Mouse (Mus musculus): ENCODE measurements around the gene Maf. TPM values are rescaled to one million over a fixed set of nuclear protein-coding genes. Genes with fewer than 3 reads are reported as not detected.

The Maf gene
- 9.9 and 10.6 TPM in 2 replicates for total RNA-seq (2014; rRNA removed)
- 5.0 and 6.4 TPM in 2 replicates for polyA plus RNA-seq (2012; rRNA removed)

DNA sequence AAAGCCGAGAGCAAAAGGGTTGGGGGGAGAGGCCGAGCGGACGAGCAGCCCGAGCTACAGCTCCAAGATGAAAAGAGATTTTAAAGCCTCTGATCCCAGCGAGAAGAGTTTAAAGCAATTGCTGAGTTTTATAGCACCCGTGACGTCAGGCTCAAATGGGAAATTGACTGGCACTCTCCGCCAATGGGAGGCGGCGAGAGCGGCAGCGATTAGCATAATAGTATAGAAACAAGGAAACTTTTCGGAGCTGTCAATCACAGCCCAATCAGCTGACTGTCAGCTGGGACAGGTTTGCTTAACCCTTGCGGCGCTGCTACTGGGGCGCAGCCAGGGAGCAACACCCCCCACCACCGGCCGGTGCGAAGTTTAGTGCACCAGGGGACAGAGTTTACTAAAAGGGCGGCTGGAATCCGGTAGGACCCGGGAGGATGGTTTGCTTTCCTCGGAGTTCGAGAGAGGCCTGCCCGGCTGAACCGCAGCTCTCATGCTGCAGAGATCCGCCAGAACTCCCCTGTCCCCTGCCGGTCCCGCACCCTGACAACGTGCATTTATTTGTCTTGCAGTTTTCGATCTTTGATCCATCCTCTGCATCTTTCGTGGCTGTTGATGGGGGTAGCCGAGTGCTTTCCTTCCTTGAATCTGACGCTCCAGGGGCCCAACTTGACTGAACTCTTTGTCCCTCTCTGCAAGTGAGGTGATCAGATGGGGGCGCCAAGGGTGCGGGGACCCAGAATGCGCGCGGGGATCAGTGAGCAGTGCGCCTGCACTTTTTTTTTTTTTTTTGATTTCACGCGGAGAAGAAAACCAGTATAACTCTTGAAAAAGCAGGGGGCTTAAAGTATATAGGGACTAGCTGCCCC is at the start of gene Maf:
Gene Maf (minus strand): TSS at position 64 of the 860 bp plus-strand sequence.
- H3K27me3 ChIP-seq (ENCODE audit: control insufficient read depth, insufficient read depth, low read length) = no peaks in the 10 kb centered on the region
- H3K79me2 ChIP-seq (ENCODE audit: control insufficient read depth, insufficient read depth, low read length) = peaks cover 3% of the 10 kb centered on the region; the same call in 1 of the 2 replicates
- H3K9ac ChIP-seq (ENCODE audit: low read depth, low read length) = peak within 1 kb of the TSS; percentile 85
- peak; percentile 95 for DNase-seq (ENCODE audit: extremely low read depth, low read depth, low spot score)
- peak; percentile 83 for TF ChIP-seq POLR2A (IDR thresholded peaks at IDR 0.05; ENCODE audit: extremely low read depth, insufficient read depth, low read length)
- TF ChIP-seq CTCF (IDR thresholded peaks at IDR 0.05; ENCODE audit: low read depth, low read length) = no peak
- H3K4me3 ChIP-seq (ENCODE audit: insufficient read depth, low read depth, low read length) = peak within 1 kb of the TSS; percentile 83
- H3K27ac ChIP-seq (replicated peaks; ENCODE audit: insufficient read depth, low read depth, low read length) = peak within 1 kb of the TSS; percentile 78
- WGBS = under 1% methylated on average over 43 of the region's 43 CpGs
- H3K4me1 ChIP-seq (ENCODE audit: control insufficient read depth, insufficient read depth, low read length) = no peaks in the 10 kb centered on the region
- no peaks in the 10 kb centered on the region for H3K36me3 ChIP-seq (ENCODE audit: control insufficient read depth, insufficient read depth, low read length)

DNA sequence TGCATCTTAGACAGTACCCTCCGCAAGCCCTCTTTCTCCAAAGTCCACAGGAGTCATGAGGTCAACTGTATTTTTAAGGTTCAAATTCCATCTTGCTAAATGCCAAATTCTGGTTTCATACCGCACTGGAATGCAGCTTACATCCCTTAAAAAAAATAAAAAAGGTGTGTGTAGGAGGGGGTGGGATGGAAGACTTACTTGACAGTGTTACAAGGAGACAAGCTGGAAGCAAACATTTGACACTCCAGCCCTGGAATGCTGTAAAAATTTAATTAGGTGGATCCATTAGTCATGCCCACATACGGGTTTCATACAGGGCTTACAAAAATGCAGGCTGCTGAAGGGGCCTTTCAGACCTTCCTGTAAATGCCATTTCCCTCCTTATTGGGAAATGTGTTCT is 49.4 kb upstream of the Maf start:
- WGBS = 21% methylated on average over 3 of the region's 3 CpGs
- no peaks in the 10 kb centered on the region for H3K79me2 ChIP-seq (ENCODE audit: control insufficient read depth, insufficient read depth, low read length)
- H3K36me3 ChIP-seq (ENCODE audit: control insufficient read depth, insufficient read depth, low read length) = no peaks in the 10 kb centered on the region
- H3K27me3 ChIP-seq (ENCODE audit: control insufficient read depth, insufficient read depth, low read length) = no peaks in the 10 kb centered on the region
- peak overlapping the region; percentile 75; the same call in 1 of the 2 replicates for H3K27ac ChIP-seq (replicated peaks; ENCODE audit: insufficient read depth, low read depth, low read length)
- H3K9ac ChIP-seq (ENCODE audit: low read depth, low read length) = no peak overlapping the region
- TF ChIP-seq POLR2A (IDR thresholded peaks at IDR 0.05; ENCODE audit: extremely low read depth, insufficient read depth, low read length) (no peak), CTCF (IDR thresholded peaks at IDR 0.05; ENCODE audit: low read depth, low read length) (no peak)
- peaks cover 31% of the 10 kb centered on the region for H3K4me1 ChIP-seq (ENCODE audit: control insufficient read depth, insufficient read depth, low read length)
- peak; percentile 74 for DNase-seq (ENCODE audit: extremely low read depth, low read depth, low spot score)
- H3K4me3 ChIP-seq (ENCODE audit: insufficient read depth, low read depth, low read length) = no peak overlapping the region

DNA sequence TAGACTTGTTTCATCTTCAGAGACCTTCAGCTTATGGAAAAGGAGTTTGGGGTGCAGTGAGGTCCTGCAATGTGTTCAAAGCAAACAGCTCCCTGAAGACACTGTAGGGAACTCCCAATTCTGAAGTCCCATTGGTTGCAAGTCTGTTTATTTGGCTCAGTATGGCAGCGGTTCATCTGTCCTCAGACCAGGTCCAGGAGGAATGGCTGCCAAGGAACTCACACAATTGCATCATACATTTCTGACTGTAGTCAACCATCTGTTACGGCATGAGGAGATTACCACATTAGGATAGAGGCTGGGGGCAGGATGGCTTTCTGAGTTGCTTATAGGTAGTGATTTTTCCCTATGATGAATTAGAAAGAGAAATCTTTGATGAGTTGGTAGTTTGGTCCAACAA is 48.4 kb upstream of the Maf start:
- H3K4me1 ChIP-seq (ENCODE audit: control insufficient read depth, insufficient read depth, low read length) = peaks cover 31% of the 10 kb centered on the region
- no peaks in the 10 kb centered on the region for H3K36me3 ChIP-seq (ENCODE audit: control insufficient read depth, insufficient read depth, low read length)
- 20% methylated on average over 2 of the region's 2 CpGs for WGBS
- no peaks in the 10 kb centered on the region for H3K27me3 ChIP-seq (ENCODE audit: control insufficient read depth, insufficient read depth, low read length)
- H3K9ac ChIP-seq (ENCODE audit: low read depth, low read length) = no peak overlapping the region
- peak; percentile 97 for DNase-seq (ENCODE audit: extremely low read depth, low read depth, low spot score)
- TF ChIP-seq POLR2A (IDR thresholded peaks at IDR 0.05; ENCODE audit: extremely low read depth, insufficient read depth, low read length) = no peak
- TF ChIP-seq CTCF (IDR thresholded peaks at IDR 0.05; ENCODE audit: low read depth, low read length) = no peak
- H3K27ac ChIP-seq (replicated peaks; ENCODE audit: insufficient read depth, low read depth, low read length) = peak overlapping the region; percentile 24; the same call in 1 of the 2 replicates
- no peaks in the 10 kb centered on the region for H3K79me2 ChIP-seq (ENCODE audit: control insufficient read depth, insufficient read depth, low read length)
- no peak overlapping the region for H3K4me3 ChIP-seq (ENCODE audit: insufficient read depth, low read depth, low read length)

DNA sequence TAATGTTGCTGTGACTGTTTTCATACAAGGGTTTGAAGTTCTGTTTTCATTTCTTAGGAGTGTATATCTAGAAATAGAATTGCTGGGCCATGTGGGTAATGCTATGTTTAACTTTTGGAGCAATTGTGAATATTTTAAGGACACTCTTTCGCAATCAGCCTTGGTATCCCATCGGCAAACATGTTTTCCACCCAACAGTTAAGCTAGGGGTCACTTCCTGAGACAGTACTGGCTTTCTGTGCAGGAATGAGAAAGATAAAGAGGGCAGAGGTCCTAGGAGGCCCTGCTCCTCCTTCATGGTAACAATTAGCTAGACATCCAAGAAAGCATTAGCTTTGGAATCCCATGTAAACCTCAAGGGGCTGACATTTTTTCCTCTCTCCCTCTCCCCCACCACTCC is 47.1 kb upstream of the Maf start:
- Histone ChIP-seq H3K4me3 (ENCODE audit: insufficient read depth, low read depth, low read length) (no peak overlapping the region), H3K36me3 (ENCODE audit: control insufficient read depth, insufficient read depth, low read length) (no peaks in the 10 kb centered on the region), H3K27me3 (ENCODE audit: control insufficient read depth, insufficient read depth, low read length) (no peaks in the 10 kb centered on the region), H3K9ac (ENCODE audit: low read depth, low read length) (no peak overlapping the region), H3K79me2 (ENCODE audit: control insufficient read depth, insufficient read depth, low read length) (no peaks in the 10 kb centered on the region), H3K4me1 (ENCODE audit: control insufficient read depth, insufficient read depth, low read length) (peaks cover 31% of the 10 kb centered on the region), H3K27ac (replicated peaks; ENCODE audit: insufficient read depth, low read depth, low read length) (no peak overlapping the region)
- DNase-seq (ENCODE audit: extremely low read depth, low read depth, low spot score) = peak; percentile 89
- WGBS = 2% methylated on average over 2 of the region's 2 CpGs
- no peak for TF ChIP-seq CTCF (IDR thresholded peaks at IDR 0.05; ENCODE audit: low read depth, low read length)
- no peak for TF ChIP-seq POLR2A (IDR thresholded peaks at IDR 0.05; ENCODE audit: extremely low read depth, insufficient read depth, low read length)

DNA sequence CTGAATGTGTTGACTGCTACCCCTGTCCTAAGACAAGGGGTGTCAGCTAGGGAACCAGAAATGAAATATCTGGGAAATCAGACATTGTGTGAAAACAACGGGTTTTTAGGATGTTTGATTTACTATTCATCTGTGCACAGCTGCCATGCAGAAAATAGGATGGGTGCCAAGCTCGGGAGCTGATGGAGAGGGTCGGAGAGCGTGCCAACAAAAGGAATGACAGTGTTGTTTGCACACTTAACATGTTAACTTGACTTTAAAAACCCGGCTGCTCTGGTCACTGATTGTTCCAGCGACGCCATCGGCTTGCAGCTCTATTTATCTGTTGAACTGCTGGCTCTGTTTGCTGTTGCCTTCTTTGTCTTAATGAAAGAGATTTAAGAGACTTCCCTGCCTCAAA is 46.2 kb upstream of the Maf start:
- peak; percentile 55 for DNase-seq (ENCODE audit: extremely low read depth, low read depth, low spot score)
- WGBS = 18% methylated on average over 8 of the region's 8 CpGs
- no peak for TF ChIP-seq POLR2A (IDR thresholded peaks at IDR 0.05; ENCODE audit: extremely low read depth, insufficient read depth, low read length)
- no peak for TF ChIP-seq CTCF (IDR thresholded peaks at IDR 0.05; ENCODE audit: low read depth, low read length)

DNA sequence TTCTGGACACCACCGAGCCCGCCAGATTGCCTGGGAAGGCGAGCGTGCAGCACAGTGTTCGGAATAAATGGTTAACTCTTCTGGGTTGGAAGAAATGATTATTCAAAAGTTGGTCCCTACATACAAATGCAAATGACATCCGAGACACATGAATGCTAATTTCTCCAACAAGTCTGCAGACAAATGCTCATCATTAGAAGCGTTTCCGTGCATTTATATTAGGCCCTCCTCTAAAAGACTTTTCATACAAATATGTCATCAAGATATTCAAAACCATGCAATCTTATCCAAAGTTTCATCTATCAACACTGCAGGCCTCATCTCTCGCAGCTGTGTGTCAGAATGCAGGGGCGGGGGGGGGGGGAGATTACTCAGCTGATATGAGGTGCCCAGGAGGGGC is 39.8 kb upstream of the Maf start:
- Histone ChIP-seq H3K9ac (ENCODE audit: low read depth, low read length) (no peak overlapping the region), H3K4me1 (ENCODE audit: control insufficient read depth, insufficient read depth, low read length) (no peaks in the 10 kb centered on the region), H3K27me3 (ENCODE audit: control insufficient read depth, insufficient read depth, low read length) (no peaks in the 10 kb centered on the region), H3K4me3 (ENCODE audit: insufficient read depth, low read depth, low read length) (no peak overlapping the region), H3K79me2 (ENCODE audit: control insufficient read depth, insufficient read depth, low read length) (no peaks in the 10 kb centered on the region), H3K36me3 (ENCODE audit: control insufficient read depth, insufficient read depth, low read length) (no peaks in the 10 kb centered on the region), H3K27ac (replicated peaks; ENCODE audit: insufficient read depth, low read depth, low read length) (no peak overlapping the region)
- WGBS = 92% methylated on average over 10 of the region's 10 CpGs
- no peak for TF ChIP-seq POLR2A (IDR thresholded peaks at IDR 0.05; ENCODE audit: extremely low read depth, insufficient read depth, low read length)
- TF ChIP-seq CTCF (IDR thresholded peaks at IDR 0.05; ENCODE audit: low read depth, low read length) = no peak
- DNase-seq (ENCODE audit: extremely low read depth, low read depth, low spot score) = no peak

More for the DNA sequence above, 46.2 kb upstream of the Maf start:
- H3K9ac ChIP-seq (ENCODE audit: low read depth, low read length) = no peak overlapping the region
- no peaks in the 10 kb centered on the region for H3K36me3 ChIP-seq (ENCODE audit: control insufficient read depth, insufficient read depth, low read length)
- no peak overlapping the region for H3K4me3 ChIP-seq (ENCODE audit: insufficient read depth, low read depth, low read length)
- H3K27me3 ChIP-seq (ENCODE audit: control insufficient read depth, insufficient read depth, low read length) = no peaks in the 10 kb centered on the region
- peaks cover 31% of the 10 kb centered on the region for H3K4me1 ChIP-seq (ENCODE audit: control insufficient read depth, insufficient read depth, low read length)
- H3K79me2 ChIP-seq (ENCODE audit: control insufficient read depth, insufficient read depth, low read length) = no peaks in the 10 kb centered on the region
- no peak overlapping the region for H3K27ac ChIP-seq (replicated peaks; ENCODE audit: insufficient read depth, low read depth, low read length)

Data from liver, adult 2 months (tissue).